Mouse (Mus musculus): ENCODE data around the gene Rasef.
"Not testable (repeated sequence)": the region's sequence is repeated elsewhere in the genome, so short reads cannot be mapped to it uniquely, and the experiment has no call there.

GRCm38 (mm10) chr4:73668054-73668453 lies 122.7 kb downstream of the Rasef start, which contains the start of gene Gm11239:
- TF ChIP-seq GATA1, TAL1 (IDR thresholded peaks at IDR 0.05; ENCODE audit: low read length): not testable (repeated sequence)
